8 mouse cellular contexts compared by ENCODE assay signal in genomic region chr5:120505368-120505767, GRCm38 (mm10). TPM values are rescaled to one million over a fixed set of nuclear protein-coding genes. Genes with fewer than 3 reads are reported as not detected.
DNase-seq lines count a peak whose midpoint lies in the region; ATAC-seq and TF ChIP-seq lines count a peak whose summit lies in the region.

No protein-coding gene starts in this region.

- peak; percentile 18; the same call in 1 of the 2 replicates for ATAC-seq in forebrain, embryonic 14.5 days
- ATAC-seq in lung, postnatal 0 days: peak; percentile 45

- H3K9me3 ChIP-seq in forebrain, embryonic 14.5 days (replicated peaks; ENCODE audit: control insufficient read depth, low read length): no peaks in the 10 kb centered on the region
- no peaks in the 10 kb centered on the region for H3K9me3 ChIP-seq in lung, postnatal 0 days (ENCODE audit: low read length)

- H3K4me2 ChIP-seq in forebrain, embryonic 14.5 days (ENCODE audit: low read length): no peak overlapping the region
- no peak overlapping the region for H3K4me2 ChIP-seq in lung, postnatal 0 days (replicated peaks; ENCODE audit: low read depth, low read length)

- no peak for TF ChIP-seq EP300 in lung, postnatal 0 days (IDR thresholded peaks at IDR 0.05)

- TF ChIP-seq CTCF in lung, postnatal 0 days (IDR thresholded peaks at IDR 0.05): peak; percentile 98

- H3K9ac ChIP-seq in forebrain, embryonic 14.5 days (ENCODE audit: low read length): no peak overlapping the region
- no peak overlapping the region for H3K9ac ChIP-seq in lung, postnatal 0 days (replicated peaks; ENCODE audit: low read depth)

- H3K27ac ChIP-seq in forebrain, embryonic 14.5 days (ENCODE audit: low read depth, low read length): no peak overlapping the region
- no peak overlapping the region for H3K27ac ChIP-seq in lung, postnatal 0 days (ENCODE audit: low read length)

- DNase-seq in MN1 (ENCODE audit: low spot score): peak; percentile 83
- peak; percentile 65 for DNase-seq in c-Kit-positive CD71-positive TER-119-positive erythroid progenitor cells, embryonic 14.5 days (ENCODE audit: low spot score)
- DNase-seq in forebrain, embryonic 14.5 days (ENCODE audit: low spot score): peak; percentile 71
- peak; percentile 66 for DNase-seq in heart, postnatal 25 days (ENCODE audit: low spot score)
- DNase-seq in layer of hippocampus, adult 8-10 months (ENCODE audit: low spot score in 2 of 2): peak; percentile 51 to 68
- peak; percentile 79 for DNase-seq in lung, postnatal 0 days (ENCODE audit: low spot score)
- peak; percentile 74 to 79 for DNase-seq in right cerebral cortex, adult 2 months (ENCODE audit: low spot score in 2 of 2)
- peak; percentile 76 to 86 for DNase-seq in urinary bladder, postnatal 36 days (ENCODE audit: low spot score in 2 of 2)

- no peak overlapping the region for H3K4me3 ChIP-seq in forebrain, embryonic 14.5 days (ENCODE audit: low read depth, low read length)
- no peak overlapping the region for H3K4me3 ChIP-seq in lung, postnatal 0 days (ENCODE audit: low read depth, low read length)

- H3K27me3 ChIP-seq in forebrain, embryonic 14.5 days (replicated peaks; ENCODE audit: control insufficient read depth, insufficient read depth, low read length): no peaks in the 10 kb centered on the region
- H3K27me3 ChIP-seq in lung, postnatal 0 days (replicated peaks; ENCODE audit: insufficient read depth, low read length): no peaks in the 10 kb centered on the region

- 21% methylated on average over 16 of the region's 16 CpGs for WGBS in forebrain, embryonic 14.5 days
- 20% methylated on average over 16 of the region's 16 CpGs for WGBS in lung, postnatal 0 days

- H3K36me3 ChIP-seq in forebrain, embryonic 14.5 days (ENCODE audit: control insufficient read depth, insufficient read depth, low read length): no peaks in the 10 kb centered on the region
- no peaks in the 10 kb centered on the region for H3K36me3 ChIP-seq in lung, postnatal 0 days (ENCODE audit: insufficient read depth, low read length)

- peaks cover 9% of the 10 kb centered on the region for H3K4me1 ChIP-seq in forebrain, embryonic 14.5 days (ENCODE audit: control insufficient read depth, insufficient read depth, low read length)
- peaks cover 6% of the 10 kb centered on the region; the same call in 1 of the 2 replicates for H3K4me1 ChIP-seq in lung, postnatal 0 days (ENCODE audit: insufficient read depth, low read depth, low read length)

- intact Hi-C loops in heart, postnatal 25 days (cut with DNase I): loop anchor here (1.0 kb wide), 1 partner anchor 100 kb away; no protein-coding TSS in a partner anchor

RNA-seq across cellular contexts. Expression of gene Plbd2, which starts 1.9 kb away (rescaled TPM):
- 14.8 and 16.2 TPM in 2 replicates for polyA plus RNA-seq in forebrain, embryonic 14.5 days (2014; fragmentation: Nextera tagmentation; extraction: Ambion mirVana)
- total RNA-seq in heart, postnatal 25 days (2021): 10 to 100 TPM; 33.2 to 37.1 TPM
- 10 to 100 TPM; 57.9 to 76.5 (median 66.5) TPM for total RNA-seq in layer of hippocampus, adult 8-10 months (2022)
- 63.1 and 69.2 TPM in 2 replicates for polyA plus RNA-seq in lung, postnatal 0 days (2015; fragmentation: Nextera tagmentation; extraction: Ambion mirVana)

RNA-seq across cellular contexts. Expression of gene Slc8b1, which starts 5.6 kb away (rescaled TPM):
- 0.67 and 1.5 TPM in 2 replicates for polyA plus RNA-seq in forebrain, embryonic 14.5 days (2014; fragmentation: Nextera tagmentation; extraction: Ambion mirVana)
- 10 to 100 TPM in 1 of 2 experiments, 1 to 10 TPM in 1; 9.3 to 12.6 TPM for total RNA-seq in heart, postnatal 25 days (2021)
- 10 to 100 TPM in 1 of 4 experiments, 1 to 10 TPM in 3; 9.6 to 10.8 (median 9.8) TPM for total RNA-seq in layer of hippocampus, adult 8-10 months (2022)
- polyA plus RNA-seq in lung, postnatal 0 days (2015; fragmentation: Nextera tagmentation; extraction: Ambion mirVana): 12.1 and 14.7 TPM in 2 replicates

RNA-seq across cellular contexts. Expression of gene Sds, which starts 29.0 kb away (rescaled TPM):
- polyA plus RNA-seq in forebrain, embryonic 14.5 days (2014; fragmentation: Nextera tagmentation; extraction: Ambion mirVana): not detected in 2 replicates
- 1 to 10 TPM; 1.2 to 1.3 TPM for total RNA-seq in heart, postnatal 25 days (2021)
- under 1 TPM in 2 of 4 experiments, not detected in 2; 0.82 to 0.91 TPM for total RNA-seq in layer of hippocampus, adult 8-10 months (2022)
- not detected in 2 replicates for polyA plus RNA-seq in lung, postnatal 0 days (2015; fragmentation: Nextera tagmentation; extraction: Ambion mirVana)

RNA-seq across cellular contexts. Expression of gene Sdsl, which starts 32.8 kb away (rescaled TPM):
- polyA plus RNA-seq in forebrain, embryonic 14.5 days (2014; fragmentation: Nextera tagmentation; extraction: Ambion mirVana): 2.2 and 3.2 TPM in 2 replicates
- 1 to 10 TPM; 8.8 to 9.6 TPM for total RNA-seq in heart, postnatal 25 days (2021)
- total RNA-seq in layer of hippocampus, adult 8-10 months (2022): 10 to 100 TPM in 3 of 4 experiments, 1 to 10 TPM in 1; 7.5 to 11.6 (median 10.6) TPM
- 1.7 and 1.8 TPM in 2 replicates for polyA plus RNA-seq in lung, postnatal 0 days (2015; fragmentation: Nextera tagmentation; extraction: Ambion mirVana)
